In the genomic region with DNA sequence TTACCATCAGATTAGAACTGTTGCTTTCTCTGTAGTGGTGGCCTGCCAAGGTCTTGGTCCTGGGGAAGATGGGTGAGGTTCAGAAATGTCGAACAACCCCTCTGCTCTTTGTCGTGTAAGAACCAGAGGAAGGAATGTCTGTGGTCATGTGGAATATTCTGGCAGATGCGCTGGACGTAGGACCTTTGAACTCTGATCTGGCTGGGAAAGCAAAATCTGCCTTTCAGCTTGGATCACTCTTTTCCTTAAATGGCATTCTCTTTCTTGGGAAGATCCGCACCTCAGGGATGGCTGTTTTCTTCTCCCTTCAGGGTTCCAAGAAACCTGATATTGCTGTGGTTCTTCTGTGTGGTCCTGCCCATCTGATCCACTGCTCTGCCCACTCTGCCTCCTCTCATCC, we compare ENCODE assay signal across 23 mouse cellular contexts.
A peak's percentile ranks its signal among the peaks of the same experiment; 100 is the strongest.
DNase-seq lines count a peak whose midpoint lies in the region; ATAC-seq and TF ChIP-seq lines count a peak whose summit lies in the region.
"Had no signal": no experiment of that assay in that cellular context is flagged by ENCODE, and none has a peak within 500 bp of the region (broad histone marks: within the 10 kb centered on the region; RNA-seq: fewer than 3 reads in every experiment).

No protein-coding gene starts in this region.

- peaks cover 4% of the 10 kb centered on the region; the same call in 1 of the 2 replicates for H3K4me1 ChIP-seq in liver, adult 2 months (ENCODE audit: control insufficient read depth, insufficient read depth, low read length)
- peaks cover 4% of the 10 kb centered on the region for H3K4me1 ChIP-seq in liver, embryonic 12.5 days
- H3K4me1 ChIP-seq: liver, embryonic 15.5 days; midbrain, embryonic 15.5 days had no signal

- TF ChIP-seq POLR2A in liver, adult 2 months (IDR thresholded peaks at IDR 0.05; ENCODE audit: extremely low read depth, insufficient read depth, low read length), result no peak

- no peaks in the 10 kb centered on the region for H3K9me3 ChIP-seq in liver, embryonic 12.5 days (replicated peaks)
- H3K9me3 ChIP-seq: forebrain, embryonic 10.5 days; limb, embryonic 13.5 days; liver, embryonic 15.5 days; midbrain, embryonic 15.5 days; neural tube, embryonic 13.5 days had no signal

- no peak for TF ChIP-seq CTCF in liver, adult 2 months (IDR thresholded peaks at IDR 0.05; ENCODE audit: low read depth, low read length)

- intact Hi-C loops in heart, postnatal 25 days (cut with DNase I), result no loop called here

- WGBS in liver, adult 2 months, result 62% methylated on average over 5 of the region's 5 CpGs
- WGBS in liver, embryonic 12.5 days (ENCODE audit: insufficient replicate concordance), result 66% methylated on average over 5 of the region's 5 CpGs

- no peak overlapping the region for H3K9ac ChIP-seq in liver, adult 2 months (ENCODE audit: low read depth, low read length)
- no peak overlapping the region for H3K9ac ChIP-seq in liver, embryonic 12.5 days
- H3K9ac ChIP-seq: forebrain, postnatal 0 days; limb, embryonic 13.5 days; liver, embryonic 15.5 days; midbrain, embryonic 15.5 days; neural tube, embryonic 13.5 days had no signal

- no peak for ATAC-seq in liver, embryonic 12.5 days
- ATAC-seq: CD4-positive, CD25-positive, alpha-beta regulatory T cell, adult 4 months; forebrain, postnatal 0 days; intestine, postnatal 0 days; midbrain, embryonic 15.5 days had no signal

- DNase-seq in heart, adult 11 months, result peak; percentile 73
- DNase-seq in heart, postnatal 25 days (ENCODE audit: low spot score), result no peak
- DNase-seq in liver, adult 2 months (ENCODE audit: extremely low read depth, low read depth, low spot score), result peak; percentile 71
- DNase-seq in kidney, postnatal 36 days, result peak; percentile 58 to 64
- no peak for DNase-seq in testis, postnatal 10 days (ENCODE audit: low spot score)
- DNase-seq in cerebellum, adult 9-10 months, result no peak
- DNase-seq: adrenal gland, postnatal 36 days; cerebellum, adult 11 months; cerebellum, postnatal 14 days; forebrain, postnatal 0 days; layer of hippocampus, postnatal 36 days; retina, postnatal 1 day; thymus, postnatal 25 days had no signal

- H3K4me2 ChIP-seq in liver, embryonic 12.5 days, result no peak overlapping the region
- H3K4me2 ChIP-seq: heart, embryonic 11.5 days; limb, embryonic 13.5 days; liver, embryonic 15.5 days; midbrain, embryonic 15.5 days; neural tube, embryonic 13.5 days had no signal

- H3K79me2 ChIP-seq in liver, adult 2 months (ENCODE audit: control insufficient read depth, insufficient read depth, low read length), result no peaks in the 10 kb centered on the region

- no peaks in the 10 kb centered on the region for H3K36me3 ChIP-seq in liver, adult 2 months (ENCODE audit: control insufficient read depth, insufficient read depth, low read length)
- no peaks in the 10 kb centered on the region for H3K36me3 ChIP-seq in liver, embryonic 12.5 days
- H3K36me3 ChIP-seq: forebrain, embryonic 10.5 days; limb, embryonic 13.5 days; liver, embryonic 15.5 days; midbrain, embryonic 15.5 days; neural tube, embryonic 13.5 days had no signal

- H3K4me3 ChIP-seq in liver, adult 2 months (ENCODE audit: insufficient read depth, low read depth, low read length), result no peak overlapping the region
- no peak overlapping the region for H3K4me3 ChIP-seq in liver, embryonic 12.5 days
- H3K4me3 ChIP-seq: forebrain, embryonic 10.5 days; limb, embryonic 13.5 days; liver, embryonic 15.5 days; midbrain, embryonic 15.5 days; neural tube, embryonic 13.5 days had no signal

- no peak overlapping the region for H3K27ac ChIP-seq in liver, adult 2 months (replicated peaks; ENCODE audit: insufficient read depth, low read depth, low read length)
- no peak overlapping the region for H3K27ac ChIP-seq in liver, embryonic 12.5 days
- H3K27ac ChIP-seq: forebrain, embryonic 10.5 days; limb, embryonic 13.5 days; liver, embryonic 15.5 days; macrophage; midbrain, embryonic 15.5 days; neural tube, embryonic 13.5 days had no signal

- no peaks in the 10 kb centered on the region for H3K27me3 ChIP-seq in liver, adult 2 months (ENCODE audit: control insufficient read depth, insufficient read depth, low read length)
- H3K27me3 ChIP-seq in liver, embryonic 12.5 days (replicated peaks), result no peaks in the 10 kb centered on the region
- H3K27me3 ChIP-seq: limb, embryonic 13.5 days; liver, embryonic 15.5 days; midbrain, embryonic 15.5 days; neural tube, embryonic 13.5 days had no signal

Comparison
In these comparisons a context has a peak if more than half of its experiments do, and no peak if none do; other contexts are left out.
1. DNase-seq: peak in heart, adult 11 months (single experiment), liver, adult 2 months (single experiment) and kidney, postnatal 36 days (2 of 2); none in heart, postnatal 25 days (single experiment), testis, postnatal 10 days (single experiment) and cerebellum, adult 9-10 months (single experiment).